Mouse (Mus musculus): Measurements from ENCODE around the gene Mybbp1a. TPM values are rescaled to one million over a fixed set of nuclear protein-coding genes. Genes with fewer than 3 reads are reported as not detected.

Mybbp1a gene
- polyA plus RNA-seq, 1 experiment from 2014 or later = 175 TPM

DNA sequence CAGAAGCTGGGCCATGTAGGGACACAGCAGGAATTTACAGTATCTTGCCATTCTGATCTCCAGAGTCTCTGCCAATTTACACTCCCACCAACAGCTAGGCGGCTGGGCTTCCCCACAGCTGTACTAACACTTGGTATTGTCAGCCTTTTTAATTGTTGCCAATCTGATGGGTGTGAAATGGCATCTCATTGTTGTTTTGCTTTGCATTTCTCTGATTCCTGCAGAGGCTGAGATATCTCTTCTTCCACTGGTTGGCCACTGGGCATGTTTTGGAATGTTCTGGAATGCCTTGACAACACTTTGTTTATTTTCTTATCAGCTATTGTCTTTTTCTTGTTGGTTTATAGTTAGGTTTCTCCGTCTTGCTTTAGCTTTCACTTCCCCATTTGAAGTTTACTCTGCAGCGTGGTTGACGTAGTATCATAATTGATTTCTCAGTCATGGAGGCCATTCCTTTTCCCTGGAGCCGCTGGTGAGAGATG lies 20.4 kb downstream of the Mybbp1a start:
- Histone ChIP-seq H3K4me3 (ENCODE audit: low read depth, low read length) (no peak overlapping the region), H3K9ac (ENCODE audit: low read length) (no peak overlapping the region), H3K27ac (replicated peaks; ENCODE audit: low read depth, low read length) (no peak overlapping the region), H3K4me1 (ENCODE audit: control insufficient read depth, insufficient read depth, low read length) (no peaks in the 10 kb centered on the region), H3K9me3 (ENCODE audit: control insufficient read depth, low read length) (no peaks in the 10 kb centered on the region), H3K27me3 (ENCODE audit: control insufficient read depth, insufficient read depth, low read length) (no peaks in the 10 kb centered on the region), H3K36me3 (ENCODE audit: control insufficient read depth, insufficient read depth, low read length) (no peaks in the 10 kb centered on the region), H3K4me2 (ENCODE audit: low read depth, severe bottlenecking) (no peak overlapping the region)
- 58% methylated on average over 5 of the region's 5 CpGs for WGBS
- DNase-seq (ENCODE audit: low spot score) (no peak), ATAC-seq (ENCODE audit: insufficient number of reproducible peaks, low FRiP score, low TSS enrichment, low read depth) (no peak)

DNA sequence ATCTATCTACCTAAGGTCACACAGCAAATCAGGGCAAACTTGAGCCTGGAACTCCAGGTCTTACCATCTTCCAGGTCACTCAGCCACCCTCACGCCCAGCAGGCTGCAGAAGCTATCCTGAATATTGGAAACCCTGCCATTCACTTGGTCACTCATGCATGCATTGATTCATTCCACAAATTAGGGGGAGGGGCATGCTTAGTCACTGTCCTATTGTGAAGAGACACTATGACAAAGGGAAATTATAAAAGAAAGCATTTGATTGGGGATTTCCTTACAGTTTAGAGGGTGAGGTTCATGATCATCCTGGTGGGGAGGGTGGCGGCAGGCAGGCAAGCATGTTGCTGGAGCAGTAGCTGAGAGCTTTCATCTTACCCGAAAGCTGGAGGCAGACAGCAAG lies 23.7 kb downstream of the Mybbp1a start:
- no peak overlapping the region for H3K4me3 ChIP-seq (ENCODE audit: low read depth, low read length)
- ATAC-seq (ENCODE audit: insufficient number of reproducible peaks, low FRiP score, low TSS enrichment, low read depth) (no peak), DNase-seq (ENCODE audit: low spot score) (no peak)
- H3K4me1 ChIP-seq (ENCODE audit: control insufficient read depth, insufficient read depth, low read length) = no peaks in the 10 kb centered on the region
- no peaks in the 10 kb centered on the region for H3K36me3 ChIP-seq (ENCODE audit: control insufficient read depth, insufficient read depth, low read length)
- no peak overlapping the region for H3K9ac ChIP-seq (ENCODE audit: low read length)
- no peaks in the 10 kb centered on the region for H3K27me3 ChIP-seq (ENCODE audit: control insufficient read depth, insufficient read depth, low read length)
- H3K4me2 ChIP-seq (ENCODE audit: low read depth, severe bottlenecking) = no peak overlapping the region
- 65% methylated on average over 3 of the region's 3 CpGs for WGBS
- no peaks in the 10 kb centered on the region for H3K9me3 ChIP-seq (ENCODE audit: control insufficient read depth, low read length)
- H3K27ac ChIP-seq (replicated peaks; ENCODE audit: low read depth, low read length) = no peak overlapping the region

DNA sequence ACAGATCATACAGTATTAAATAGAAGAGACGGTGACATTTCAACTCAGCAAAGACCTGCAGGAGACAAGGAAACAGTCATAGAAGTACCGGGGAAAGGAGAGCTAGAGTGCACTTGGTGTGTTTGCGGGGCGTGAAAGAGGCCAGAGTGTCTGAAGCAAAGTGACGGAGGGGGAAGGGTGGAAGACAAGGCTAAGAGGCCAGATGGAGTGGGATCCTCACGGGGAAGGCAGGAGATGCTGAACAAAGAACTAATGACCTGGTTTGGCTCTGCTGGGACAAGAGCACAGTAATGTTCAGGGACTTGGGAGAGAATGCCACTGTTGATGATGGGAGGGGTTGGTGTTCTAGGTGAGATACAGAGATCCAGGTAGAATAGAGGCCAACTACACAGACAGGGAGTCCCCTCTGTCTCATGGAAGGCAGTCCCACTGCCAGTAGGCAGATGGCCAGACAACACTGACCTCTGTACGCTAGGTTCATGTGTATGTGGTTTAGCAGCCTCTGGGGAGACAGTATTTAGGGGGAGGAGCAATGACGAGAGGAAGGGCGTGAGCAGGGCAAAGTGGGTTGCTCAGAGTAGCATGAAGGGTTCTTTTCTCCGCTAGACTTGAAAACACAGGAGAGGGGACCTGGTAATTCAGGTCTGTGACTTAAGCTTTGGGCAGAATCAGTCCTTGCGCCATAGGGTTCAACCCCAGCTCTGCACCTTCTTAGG lies 25.0 kb downstream of the Mybbp1a start:
- Histone ChIP-seq H3K9ac (ENCODE audit: low read length) (no peak overlapping the region), H3K4me1 (ENCODE audit: control insufficient read depth, insufficient read depth, low read length) (no peaks in the 10 kb centered on the region), H3K27ac (replicated peaks; ENCODE audit: low read depth, low read length) (no peak overlapping the region), H3K4me2 (ENCODE audit: low read depth, severe bottlenecking) (no peak overlapping the region), H3K9me3 (ENCODE audit: control insufficient read depth, low read length) (no peaks in the 10 kb centered on the region), H3K27me3 (ENCODE audit: control insufficient read depth, insufficient read depth, low read length) (no peaks in the 10 kb centered on the region), H3K4me3 (ENCODE audit: low read depth, low read length) (no peak overlapping the region), H3K36me3 (ENCODE audit: control insufficient read depth, insufficient read depth, low read length) (no peaks in the 10 kb centered on the region)
- ATAC-seq (ENCODE audit: insufficient number of reproducible peaks, low FRiP score, low TSS enrichment, low read depth) = no peak
- WGBS = 72% methylated on average over 11 of the region's 11 CpGs
- no peak for DNase-seq (ENCODE audit: low spot score)

DNA sequence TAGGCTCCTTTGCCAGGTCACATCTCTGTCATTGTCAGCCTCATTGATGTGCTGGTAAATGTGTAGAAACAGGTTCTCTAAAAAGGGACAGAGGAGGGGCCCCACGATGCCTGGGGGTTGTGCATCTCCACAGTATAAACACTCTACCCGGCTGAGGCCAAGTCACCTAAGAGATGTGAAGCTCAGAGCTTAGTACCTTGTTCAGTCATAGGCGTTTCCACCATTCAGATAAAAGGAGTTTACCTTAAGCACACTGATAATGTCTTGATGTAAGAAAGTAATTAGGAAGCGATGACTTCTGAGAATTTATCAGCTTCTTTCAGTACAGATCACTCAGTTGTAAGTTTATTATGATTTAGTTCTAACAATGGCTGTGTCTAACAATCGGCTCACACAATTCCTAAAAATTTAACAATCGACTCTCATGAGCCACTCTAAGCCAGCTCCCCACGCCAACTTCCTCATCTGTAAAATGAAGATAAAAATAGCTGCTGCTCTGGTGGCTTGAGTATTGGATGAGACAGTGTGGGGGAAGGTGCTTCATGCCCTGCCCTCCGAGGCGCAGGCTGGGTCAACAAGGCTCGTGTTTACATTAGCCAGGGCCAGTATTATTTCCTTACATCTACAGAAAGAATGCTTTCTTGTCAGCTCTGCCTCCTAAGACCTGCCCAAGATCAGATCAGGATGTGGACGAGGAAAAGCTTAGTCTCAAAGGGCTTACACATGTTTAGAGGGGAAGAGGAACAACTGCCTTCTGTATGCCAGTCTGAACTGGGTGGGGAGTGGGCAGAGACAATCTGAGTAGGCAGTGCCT lies 25.7 kb downstream of the Mybbp1a start:
- H3K4me1 ChIP-seq (ENCODE audit: control insufficient read depth, insufficient read depth, low read length) = no peaks in the 10 kb centered on the region

DNA sequence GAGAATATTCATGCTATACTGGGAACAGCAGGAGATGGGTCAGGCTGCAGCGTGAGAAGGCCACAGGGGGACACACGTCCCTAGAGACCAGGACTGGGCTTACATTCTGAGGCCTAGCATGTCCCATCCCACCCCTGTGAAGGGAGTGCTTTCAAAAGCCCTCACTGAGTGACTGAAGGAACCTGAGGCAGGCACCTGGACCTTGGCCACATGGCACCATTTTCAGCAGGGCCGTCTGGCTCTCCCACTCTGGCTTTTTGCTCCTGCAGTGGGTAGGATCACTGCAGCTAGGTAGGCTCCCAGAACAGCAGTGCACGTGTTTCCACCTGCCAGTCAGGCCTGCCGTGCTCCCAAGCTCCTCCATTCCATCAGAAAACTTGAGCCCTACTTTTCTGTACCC lies 27.4 kb downstream of the Mybbp1a start:
- no peaks in the 10 kb centered on the region for H3K9me3 ChIP-seq (ENCODE audit: control insufficient read depth, low read length)
- H3K27ac ChIP-seq (replicated peaks; ENCODE audit: low read depth, low read length) = no peak overlapping the region
- 72% methylated on average over 5 of the region's 5 CpGs for WGBS
- no peaks in the 10 kb centered on the region for H3K4me1 ChIP-seq (ENCODE audit: control insufficient read depth, insufficient read depth, low read length)
- no peaks in the 10 kb centered on the region for H3K27me3 ChIP-seq (ENCODE audit: control insufficient read depth, insufficient read depth, low read length)
- no peak overlapping the region for H3K4me3 ChIP-seq (ENCODE audit: low read depth, low read length)
- DNase-seq (ENCODE audit: low spot score) = no peak
- H3K36me3 ChIP-seq (ENCODE audit: control insufficient read depth, insufficient read depth, low read length) = no peaks in the 10 kb centered on the region
- no peak overlapping the region for H3K9ac ChIP-seq (ENCODE audit: low read length)
- ATAC-seq (ENCODE audit: insufficient number of reproducible peaks, low FRiP score, low TSS enrichment, low read depth) = no peak
- H3K4me2 ChIP-seq (ENCODE audit: low read depth, severe bottlenecking) = no peak overlapping the region

More for the DNA sequence above, 25.7 kb downstream of the Mybbp1a start:
- Histone ChIP-seq H3K4me3 (ENCODE audit: low read depth, low read length) (no peak overlapping the region), H3K9ac (ENCODE audit: low read length) (no peak overlapping the region), H3K9me3 (ENCODE audit: control insufficient read depth, low read length) (no peaks in the 10 kb centered on the region), H3K36me3 (ENCODE audit: control insufficient read depth, insufficient read depth, low read length) (no peaks in the 10 kb centered on the region), H3K27ac (replicated peaks; ENCODE audit: low read depth, low read length) (no peak overlapping the region), H3K27me3 (ENCODE audit: control insufficient read depth, insufficient read depth, low read length) (no peaks in the 10 kb centered on the region), H3K4me2 (ENCODE audit: low read depth, severe bottlenecking) (no peak overlapping the region)
- ATAC-seq (ENCODE audit: insufficient number of reproducible peaks, low FRiP score, low TSS enrichment, low read depth) (no peak), DNase-seq (ENCODE audit: low spot score) (no peak)
- WGBS = 56% methylated on average over 11 of the region's 11 CpGs

DNA sequence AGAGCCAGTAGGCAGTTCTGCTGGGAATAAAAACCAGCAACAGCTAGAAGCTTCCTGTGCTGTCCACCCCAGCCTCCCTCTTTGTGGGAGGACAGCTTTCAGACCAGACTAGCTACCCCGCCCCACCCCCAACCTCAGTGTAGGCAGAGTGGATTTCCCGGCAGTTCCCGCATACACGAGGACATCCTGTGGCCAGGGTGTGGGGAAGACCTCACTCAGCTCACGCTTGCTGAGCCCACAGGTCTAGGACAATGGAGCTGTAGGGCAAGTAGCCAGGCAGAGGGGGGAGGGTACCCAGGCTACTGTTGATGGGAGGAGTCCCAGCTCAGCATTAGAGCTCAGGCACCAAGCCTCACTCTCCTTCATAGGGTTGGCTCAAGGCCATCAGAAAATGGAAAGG lies 28.1 kb downstream of the Mybbp1a start:
- DNase-seq (ENCODE audit: low spot score) = peak; percentile 29
- no peak overlapping the region for H3K4me2 ChIP-seq (ENCODE audit: low read depth, severe bottlenecking)
- no peaks in the 10 kb centered on the region for H3K4me1 ChIP-seq (ENCODE audit: control insufficient read depth, insufficient read depth, low read length)
- no peak overlapping the region for H3K27ac ChIP-seq (replicated peaks; ENCODE audit: low read depth, low read length)
- ATAC-seq (ENCODE audit: insufficient number of reproducible peaks, low FRiP score, low TSS enrichment, low read depth) = no peak
- WGBS = 42% methylated on average over 5 of the region's 5 CpGs
- H3K9ac ChIP-seq (ENCODE audit: low read length) = no peak overlapping the region
- H3K9me3 ChIP-seq (ENCODE audit: control insufficient read depth, low read length) = no peaks in the 10 kb centered on the region
- H3K27me3 ChIP-seq (ENCODE audit: control insufficient read depth, insufficient read depth, low read length) = no peaks in the 10 kb centered on the region
- no peak overlapping the region for H3K4me3 ChIP-seq (ENCODE audit: low read depth, low read length)
- no peaks in the 10 kb centered on the region for H3K36me3 ChIP-seq (ENCODE audit: control insufficient read depth, insufficient read depth, low read length)

DNA sequence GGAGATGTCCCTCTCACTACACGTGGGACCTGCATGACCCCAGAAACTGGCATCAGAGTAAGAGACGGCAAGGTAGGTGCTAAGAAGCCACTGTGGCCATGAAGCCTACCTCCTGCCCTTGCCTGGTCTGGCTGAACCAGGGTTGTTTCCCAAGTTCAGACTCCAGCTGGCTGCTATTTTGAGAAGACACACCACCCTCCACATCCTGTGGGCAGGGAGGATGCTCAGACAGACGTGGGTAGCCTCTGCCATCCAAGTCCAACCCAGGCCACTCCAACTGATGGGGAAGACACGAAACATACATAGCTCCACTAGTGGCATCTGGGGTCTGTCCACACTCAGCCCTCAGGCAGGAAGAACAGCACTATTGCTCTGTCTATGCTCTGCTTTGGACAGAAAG lies 28.8 kb downstream of the Mybbp1a start:
- Histone ChIP-seq H3K4me3 (ENCODE audit: low read depth, low read length) (no peak overlapping the region), H3K4me1 (ENCODE audit: control insufficient read depth, insufficient read depth, low read length) (no peaks in the 10 kb centered on the region), H3K9me3 (ENCODE audit: control insufficient read depth, low read length) (no peaks in the 10 kb centered on the region), H3K4me2 (ENCODE audit: low read depth, severe bottlenecking) (no peak overlapping the region), H3K27me3 (ENCODE audit: control insufficient read depth, insufficient read depth, low read length) (no peaks in the 10 kb centered on the region), H3K27ac (replicated peaks; ENCODE audit: low read depth, low read length) (no peak overlapping the region), H3K9ac (ENCODE audit: low read length) (no peak overlapping the region), H3K36me3 (ENCODE audit: control insufficient read depth, insufficient read depth, low read length) (no peaks in the 10 kb centered on the region)
- no peak for ATAC-seq (ENCODE audit: insufficient number of reproducible peaks, low FRiP score, low TSS enrichment, low read depth)
- no peak for DNase-seq (ENCODE audit: low spot score)
- 75% methylated on average over 4 of the region's 4 CpGs for WGBS

DNA sequence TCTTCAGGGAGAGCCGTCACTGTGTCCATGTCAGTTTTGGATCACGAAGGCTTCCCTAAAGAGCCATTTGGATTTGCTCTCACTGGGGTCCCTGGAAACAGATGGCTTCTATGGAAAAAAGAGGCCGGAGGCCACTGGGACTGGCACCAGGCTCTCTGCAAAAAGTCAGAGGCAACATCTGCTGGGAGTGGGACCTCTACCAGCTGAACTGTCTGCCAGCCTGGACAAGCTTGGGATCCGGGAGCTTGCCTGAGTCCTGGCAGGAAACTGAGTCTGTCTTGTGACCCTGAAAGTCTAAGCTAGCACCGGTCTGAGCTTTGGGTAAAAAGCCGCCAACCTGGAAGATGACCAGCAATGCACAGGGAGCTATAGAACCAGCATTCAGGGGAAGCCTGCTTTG lies 30.2 kb downstream of the Mybbp1a start:
- DNase-seq (ENCODE audit: low spot score) = no peak
- Histone ChIP-seq H3K27ac (replicated peaks; ENCODE audit: low read depth, low read length) (no peak overlapping the region), H3K4me1 (ENCODE audit: control insufficient read depth, insufficient read depth, low read length) (no peaks in the 10 kb centered on the region), H3K4me2 (ENCODE audit: low read depth, severe bottlenecking) (no peak overlapping the region), H3K4me3 (ENCODE audit: low read depth, low read length) (no peak overlapping the region), H3K9me3 (ENCODE audit: control insufficient read depth, low read length) (no peaks in the 10 kb centered on the region), H3K27me3 (ENCODE audit: control insufficient read depth, insufficient read depth, low read length) (no peaks in the 10 kb centered on the region), H3K9ac (ENCODE audit: low read length) (no peak overlapping the region), H3K36me3 (ENCODE audit: control insufficient read depth, insufficient read depth, low read length) (no peaks in the 10 kb centered on the region)
- WGBS = 91% methylated on average over 6 of the region's 6 CpGs
- no peak for ATAC-seq (ENCODE audit: insufficient number of reproducible peaks, low FRiP score, low TSS enrichment, low read depth)
